Mouse (Mus musculus): ENCODE results near the gene Ddx1.
"Not testable (repeated sequence)": the region's sequence is repeated elsewhere in the genome, so short reads cannot be mapped to it uniquely, and the experiment has no call there.

Gene Ddx1

GRCm38 (mm10) chr12:13205733-13206132 is 43.3 kb downstream of the Ddx1 start:
- DNase-seq (ENCODE audit: low spot score) = no peak

DNA sequence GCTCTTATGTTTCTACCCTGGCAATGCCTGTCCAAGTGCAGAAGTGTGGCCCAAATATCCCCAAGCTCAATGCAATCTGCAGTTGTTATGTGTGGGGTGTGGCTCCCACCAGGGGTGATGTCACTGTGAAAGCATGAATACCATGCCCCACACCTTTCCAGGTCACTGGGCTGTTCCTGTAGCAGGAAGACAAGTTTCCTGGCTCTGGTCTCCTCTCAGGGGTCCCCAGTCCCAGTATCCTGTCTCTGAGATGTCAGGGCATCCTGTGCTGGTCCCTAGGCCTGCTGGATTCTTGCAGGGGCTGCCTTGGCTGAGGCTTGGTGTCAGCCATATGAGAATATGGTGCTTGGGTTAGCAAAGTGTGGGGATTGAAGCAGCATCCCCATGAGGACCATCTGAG is 46.7 kb downstream of the Ddx1 start:
- DNase-seq (ENCODE audit: low spot score) = no peak

DNA sequence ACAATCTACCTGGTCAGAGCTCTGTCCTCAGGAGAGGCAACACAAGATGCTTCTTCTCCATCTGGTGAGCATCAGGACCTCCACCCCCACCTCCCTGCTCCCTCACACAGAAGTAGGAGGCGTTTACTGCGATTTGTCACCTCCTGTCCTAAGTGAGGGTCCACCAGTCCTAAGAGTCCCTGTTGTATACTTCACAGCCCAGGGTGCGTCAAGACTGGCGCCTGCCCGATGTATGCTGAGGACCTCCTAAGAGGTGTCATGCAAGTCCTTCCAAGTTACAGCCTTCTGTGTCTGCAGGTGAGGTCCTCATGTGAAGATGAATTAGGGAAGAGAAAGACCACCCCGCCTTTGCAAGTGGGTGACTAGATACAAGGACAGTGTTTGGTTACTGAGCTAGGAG is 48.4 kb downstream of the Ddx1 start:
- DNase-seq (ENCODE audit: low spot score) = no peak

DNA sequence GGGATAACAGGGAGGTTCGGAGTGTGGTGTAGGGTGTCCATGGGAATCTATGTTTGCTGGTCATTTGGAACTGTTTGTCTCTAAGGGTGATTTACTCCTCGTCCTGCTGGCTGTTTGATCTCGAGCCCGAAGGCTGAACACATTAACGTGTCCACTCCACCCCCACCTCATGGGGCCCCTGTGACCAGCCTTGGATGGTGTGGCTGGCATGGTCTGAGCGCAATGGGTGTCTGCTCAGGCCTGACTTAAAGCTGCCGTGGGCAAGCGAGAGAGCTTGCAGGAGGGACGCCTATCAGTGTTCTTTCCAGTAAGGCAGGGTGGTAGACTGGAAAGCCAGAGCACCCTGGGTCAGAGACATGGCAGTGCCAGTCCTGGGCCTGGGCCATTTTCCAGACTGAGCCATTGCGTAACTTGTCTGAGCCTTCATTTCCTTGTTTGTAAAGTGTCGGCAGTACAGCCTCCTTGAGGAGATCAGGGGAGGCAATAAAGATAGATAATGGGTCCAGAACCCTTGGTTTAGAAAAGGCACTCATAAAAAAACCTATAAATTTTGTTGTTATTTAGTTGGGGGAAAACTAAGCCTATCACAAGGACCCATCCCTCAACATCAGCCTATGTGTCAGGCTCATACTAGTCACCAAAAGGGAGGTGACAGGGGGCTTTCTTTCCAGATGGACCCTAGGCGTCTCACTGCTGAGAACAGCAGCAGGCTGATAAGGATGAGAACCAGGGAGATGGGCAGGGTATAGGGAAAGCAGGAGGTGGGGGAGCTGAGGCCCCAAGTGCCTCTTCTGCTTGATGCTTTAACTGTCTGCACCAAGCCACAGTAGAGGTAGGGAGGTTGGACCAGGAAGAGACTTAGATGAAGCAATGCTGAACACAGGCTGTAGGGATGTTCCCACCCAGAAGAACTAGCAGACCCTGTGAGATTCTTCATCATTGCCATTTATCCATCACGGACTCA is 49.4 kb downstream of the Ddx1 start:
- DNase-seq (ENCODE audit: low spot score) = peak; percentile 33

GRCm38 (mm10) chr12:13198157-13198556 is 50.9 kb downstream of the Ddx1 start:
- no peak for DNase-seq (ENCODE audit: low spot score)

GRCm38 (mm10) chr12:13196146-13196545 is 52.9 kb downstream of the Ddx1 start:
- DNase-seq (ENCODE audit: low spot score) = peak; percentile 18

DNA sequence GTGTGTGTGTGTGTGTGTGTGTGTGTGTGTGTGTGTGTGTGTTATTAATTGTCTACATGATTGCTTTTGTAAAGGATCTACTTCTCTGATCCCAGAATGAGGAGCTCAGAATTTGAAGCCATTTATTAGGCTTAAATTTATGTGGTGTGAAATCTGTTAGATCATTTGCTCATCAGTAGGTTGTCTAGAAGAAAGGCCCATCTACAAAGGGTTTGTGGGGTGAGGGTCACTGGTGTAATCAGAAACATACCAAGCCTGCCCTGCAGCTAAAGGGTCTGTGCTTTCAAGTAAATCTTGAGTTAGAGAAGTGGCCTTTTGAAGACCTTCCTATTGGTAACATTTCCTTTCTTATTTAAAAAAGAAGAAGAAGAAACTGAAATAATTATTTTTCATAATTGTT is 53.5 kb downstream of the Ddx1 start:
- no peak for DNase-seq (ENCODE audit: low spot score)

DNA sequence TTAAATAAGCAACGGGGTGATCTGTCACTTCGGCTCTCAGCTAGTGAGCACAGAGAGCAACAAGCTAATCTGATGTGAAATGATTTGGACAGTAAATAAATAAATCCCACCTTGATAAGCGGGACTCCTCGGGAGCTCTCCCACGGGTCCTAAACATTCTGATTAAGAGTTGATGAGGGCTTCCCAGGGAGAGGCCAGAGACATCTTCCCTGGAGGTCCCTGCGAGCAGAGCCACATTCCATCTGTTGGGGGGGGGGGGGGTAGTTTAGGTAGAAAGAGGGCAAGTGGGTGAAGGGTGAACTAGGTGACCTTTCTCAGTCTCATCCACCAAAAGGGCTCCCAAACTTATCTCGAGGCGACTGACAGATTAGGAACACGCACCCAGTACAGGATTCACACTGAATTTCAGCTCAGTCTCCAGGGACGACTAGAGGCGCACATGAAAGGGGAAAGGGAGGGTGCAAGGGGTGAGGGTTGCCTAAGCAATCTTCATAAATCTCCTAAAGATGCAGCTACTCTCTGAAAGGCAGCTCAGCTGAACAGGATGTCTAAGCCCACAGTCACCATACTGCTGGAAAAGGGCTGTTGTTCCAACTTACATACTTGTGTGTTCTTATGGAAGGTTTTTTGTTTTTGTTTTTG is 60.8 kb downstream of the Ddx1 start:
- no peak for DNase-seq (ENCODE audit: low spot score)

DNA sequence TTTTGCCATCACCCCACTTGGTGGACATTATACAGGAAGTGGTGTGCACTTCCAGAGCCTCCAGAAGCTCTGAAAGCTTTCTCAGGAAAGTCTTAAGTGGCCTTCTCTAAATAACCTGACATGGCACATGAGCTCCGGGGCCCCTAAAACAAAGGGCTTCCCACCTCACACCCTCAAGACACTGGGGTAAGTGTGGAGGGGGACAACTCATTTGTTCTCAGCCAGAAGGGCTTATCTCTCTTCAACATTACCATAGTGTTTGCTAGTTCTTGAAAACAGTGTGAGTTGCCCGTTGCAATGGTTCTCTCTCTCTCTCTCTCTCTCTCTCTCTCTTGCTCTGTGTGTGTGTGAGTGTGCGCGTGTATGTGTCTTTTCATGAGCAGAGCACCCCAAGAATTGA is 62.8 kb downstream of the Ddx1 start:
- no peak for DNase-seq (ENCODE audit: low spot score)

DNA sequence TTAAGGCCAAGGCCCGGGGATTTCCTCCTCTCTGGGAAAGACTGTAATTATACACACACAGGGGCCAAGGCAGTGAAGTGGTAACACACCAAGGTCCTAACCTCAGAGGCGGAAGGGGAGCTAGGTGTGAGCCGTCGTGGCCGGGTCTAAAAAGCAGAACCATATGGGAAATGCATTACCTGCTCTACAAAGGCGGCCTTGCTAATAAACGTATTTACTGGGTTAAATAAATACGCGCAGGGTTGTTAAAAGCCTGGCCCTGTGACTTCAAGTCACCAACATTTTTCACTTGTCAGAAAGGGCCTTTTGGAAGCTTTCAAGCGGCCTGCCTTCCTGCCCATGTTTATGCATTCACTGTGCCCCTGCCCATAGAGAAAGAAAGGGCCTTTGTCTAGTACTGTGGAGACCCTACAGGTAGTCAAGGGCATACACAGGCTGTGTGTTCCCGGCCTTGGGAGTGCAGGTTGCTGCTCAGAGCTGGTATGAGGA is 64.1 kb downstream of the Ddx1 start:
- no peak for DNase-seq (ENCODE audit: low spot score)

DNA sequence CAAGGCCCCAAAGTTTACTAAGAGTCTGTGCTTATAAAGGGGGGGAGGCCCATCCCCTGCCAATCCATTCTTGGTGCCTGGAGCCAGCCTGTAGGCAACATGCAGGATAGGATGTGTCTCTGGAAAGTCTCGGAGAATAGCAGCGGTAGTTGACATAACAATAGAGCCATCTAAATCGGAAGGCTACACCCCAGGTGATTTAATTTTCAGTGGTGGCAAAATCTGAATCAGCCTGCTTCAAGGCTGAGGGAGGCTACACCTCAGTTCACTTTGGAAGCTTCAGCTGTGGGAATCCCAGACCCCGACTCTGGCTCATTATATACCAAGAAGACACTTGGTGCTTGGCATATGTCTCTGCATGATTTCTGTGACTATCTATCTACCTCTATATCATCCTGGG is 64.9 kb downstream of the Ddx1 start:
- DNase-seq (ENCODE audit: low spot score) = not testable (repeated sequence)

- DNase-seq (ENCODE audit: low spot score) = no peak
These were observed 66.8 kb downstream of the Ddx1 start for GRCm38 (mm10) chr12:13182220-13182619.

DNA sequence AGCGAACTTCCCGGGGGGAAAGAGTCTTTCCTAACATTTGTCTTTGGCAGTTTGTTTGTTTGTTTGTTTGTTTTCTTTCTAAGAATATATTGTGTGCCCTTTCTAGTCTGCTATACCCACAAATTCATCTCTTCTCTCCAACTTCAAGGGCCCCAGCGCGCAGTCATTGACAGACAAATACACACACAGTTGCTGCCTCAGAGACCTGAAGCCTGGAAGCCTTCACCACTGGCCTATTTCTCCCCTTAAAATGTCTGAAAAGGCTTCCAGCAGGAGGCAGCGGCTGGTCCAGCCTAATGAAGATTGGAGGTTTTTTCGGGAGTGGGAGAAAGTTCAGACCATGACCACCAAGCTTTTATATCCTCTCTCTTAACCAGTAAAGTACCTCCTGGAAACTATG is 67.3 kb downstream of the Ddx1 start:
- DNase-seq (ENCODE audit: low spot score) = no peak

GRCm38 (mm10) chr12:13180715-13181335 is 68.2 kb downstream of the Ddx1 start:
- no peak for DNase-seq (ENCODE audit: low spot score)

DNA sequence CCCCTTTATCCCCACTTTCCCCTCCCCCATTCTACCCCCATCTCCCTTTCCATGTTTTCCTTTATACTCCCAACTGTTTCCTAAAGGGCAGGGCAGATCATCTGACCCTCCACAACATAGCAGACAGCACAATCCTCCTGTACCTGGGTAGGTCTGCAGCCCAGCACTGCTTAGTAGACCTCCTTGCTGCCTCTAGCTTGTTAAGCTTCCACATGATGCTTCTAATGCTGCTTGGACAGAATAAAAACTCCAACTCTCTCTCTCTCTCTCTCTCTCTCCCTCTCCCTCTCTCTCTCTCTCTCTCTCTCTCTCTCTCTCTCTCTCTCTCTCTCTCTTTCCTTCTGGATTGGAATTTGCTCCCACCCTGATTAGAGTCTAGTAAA is 68.7 kb downstream of the Ddx1 start:
- DNase-seq (ENCODE audit: low spot score) = no peak

GRCm38 (mm10) chr12:13177606-13178005 is 71.4 kb downstream of the Ddx1 start:
- no peak for DNase-seq (ENCODE audit: low spot score)

- DNase-seq (ENCODE audit: low spot score) = peak; percentile 3
These were observed 72.1 kb downstream of the Ddx1 start for GRCm38 (mm10) chr12:13176927-13177326.

- DNase-seq (ENCODE audit: low spot score) = no peak
These were observed 72.9 kb downstream of the Ddx1 start for GRCm38 (mm10) chr12:13176136-13176535.

DNA sequence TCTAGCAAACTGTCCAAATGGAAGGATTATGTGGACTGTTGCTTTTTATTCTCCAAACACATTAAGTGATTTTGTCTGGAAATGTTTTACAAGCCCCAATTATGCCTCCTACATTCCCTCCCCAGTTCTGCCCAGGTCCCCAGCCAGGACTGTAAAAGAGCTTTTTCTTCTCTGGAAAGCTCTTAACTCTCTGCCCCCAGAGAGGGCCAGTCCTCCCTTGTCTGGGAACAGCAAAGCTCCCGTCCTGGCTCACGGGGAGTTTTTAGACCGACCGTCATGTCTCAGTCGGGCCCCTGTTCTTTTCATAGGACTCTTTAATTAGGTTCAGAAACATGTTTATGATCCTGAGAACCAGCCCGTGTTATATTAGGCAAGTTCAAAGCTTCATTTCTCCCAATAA is 75.0 kb downstream of the Ddx1 start:
- no peak for DNase-seq (ENCODE audit: low spot score)

DNA sequence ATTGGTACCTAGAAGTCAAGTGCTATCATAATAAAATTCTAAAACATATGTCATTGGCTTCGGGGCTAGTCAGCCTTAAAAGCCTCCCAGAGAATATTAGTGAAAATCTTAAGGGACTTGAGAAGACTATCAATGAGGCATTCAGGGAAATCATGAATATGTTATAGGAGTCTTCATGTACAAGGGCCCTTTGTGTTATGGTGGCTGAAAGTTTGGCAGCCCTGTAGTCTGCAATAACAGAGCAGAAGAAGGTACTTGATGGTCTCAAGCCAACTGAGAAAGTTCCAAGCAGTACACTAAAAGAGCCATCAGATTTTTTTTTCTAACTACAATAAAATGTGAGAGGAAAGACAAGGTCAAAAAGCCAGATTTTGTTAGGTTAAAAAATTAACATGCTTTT is 80.9 kb downstream of the Ddx1 start:
- DNase-seq (ENCODE audit: low spot score) = no peak

DNA sequence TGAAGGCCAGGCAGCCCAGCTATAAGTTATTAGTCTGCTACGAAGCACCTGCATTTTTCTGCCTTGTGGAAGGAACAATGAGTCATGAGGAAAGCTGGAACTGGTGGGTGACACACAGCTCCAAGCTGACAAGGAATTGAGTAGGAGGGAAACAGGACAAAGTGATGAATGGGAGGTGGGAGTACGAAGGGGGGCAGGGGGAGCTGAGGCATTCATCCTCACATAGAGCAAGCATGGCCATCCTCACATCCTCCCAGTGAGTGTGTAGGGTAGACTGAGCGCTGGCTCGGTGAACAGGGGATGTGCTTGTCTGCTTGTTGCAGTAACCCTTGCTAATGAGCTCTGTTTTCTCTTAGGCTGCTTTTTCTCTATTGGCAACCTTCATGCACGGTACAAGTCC is 81.9 kb downstream of the Ddx1 start:
- no peak for DNase-seq (ENCODE audit: low spot score)
